Mouse (Mus musculus) thymus, adult 2 months (tissue): Measurements from ENCODE around the gene Itga1. TPM values are rescaled to one million over a fixed set of nuclear protein-coding genes. Genes with fewer than 3 reads are reported as not detected.

Source experiments
- DNase-seq: peaks from one replicate; pipeline ENCODE4 v3.0.0; 2021
- H3K27ac ChIP-seq: fragments of 200-500 bp; 2 replicates; pipeline ENCODE4 v1.5.1; 2012; ENCODE audit warnings: low read length, control low read depth; ENCODE audit not compliant: control insufficient read depth, insufficient read depth
- H3K27me3 ChIP-seq: fragments of 200-500 bp; 2 replicates; pipeline ENCODE4 v1.6.1; 2012; ENCODE audit warnings: mild to moderate bottlenecking, low read length, moderate library complexity, mixed read lengths; ENCODE audit not compliant: control insufficient read depth, insufficient read depth
- H3K36me3 ChIP-seq: fragments of 200-500 bp; 2 replicates; pipeline ENCODE4 v1.6.1; 2012; ENCODE audit warnings: mild to moderate bottlenecking, low read length, moderate library complexity; ENCODE audit not compliant: control insufficient read depth, insufficient read depth
- H3K4me1 ChIP-seq: fragments of 200-500 bp; replicated peaks from 2 replicates; pipeline ENCODE4 v1.6.1; 2012; ENCODE audit warnings: low read length; ENCODE audit not compliant: control insufficient read depth, insufficient read depth
- H3K4me3 ChIP-seq: fragments of 200-500 bp; 2 replicates; pipeline ENCODE4 v1.5.1; 2012; ENCODE audit warnings: mild to moderate bottlenecking, low read length, control low read depth, moderate library complexity; ENCODE audit not compliant: control insufficient read depth, insufficient read depth
- CTCF ChIP-seq: fragments of 200-500 bp; IDR thresholded peaks from 2 replicates; pipeline ENCODE4 v1.5.1; 2012; ENCODE audit warnings: mild to moderate bottlenecking, control low read depth, low read length, moderate library complexity, borderline replicate concordance; ENCODE audit not compliant: control insufficient read depth, poor library complexity, insufficient read depth; ENCODE audit errors: extremely low read depth
- POLR2A ChIP-seq: fragments of 200-500 bp; IDR thresholded peaks from 2 replicates; pipeline ENCODE4 v1.6.1; 2012; ENCODE audit warnings: mild to moderate bottlenecking, low read length, control low read depth, moderate library complexity; ENCODE audit not compliant: control insufficient read depth, poor library complexity, insufficient read depth; ENCODE audit errors: extremely low read depth
- WGBS: fragments of 180-500 bp; shearing (Covaris S2); methylation state at CpG from one replicate; pipeline ENCODE4 v1.1.7; 2018; 5-methylcytosine and 5-hydroxymethylcytosine counted together
- polyA plus RNA-seq: library from polyadenylated mRNA; depleted of rRNA; stranded (reverse); fragments of >200 nt; gene quantifications from 2 replicates; pipeline ENCODE4 v1.2.3, GENCODE M21; 2012

Gene Itga1
- polyA plus RNA-seq, 1 experiment: 2.0 TPM

DNA sequence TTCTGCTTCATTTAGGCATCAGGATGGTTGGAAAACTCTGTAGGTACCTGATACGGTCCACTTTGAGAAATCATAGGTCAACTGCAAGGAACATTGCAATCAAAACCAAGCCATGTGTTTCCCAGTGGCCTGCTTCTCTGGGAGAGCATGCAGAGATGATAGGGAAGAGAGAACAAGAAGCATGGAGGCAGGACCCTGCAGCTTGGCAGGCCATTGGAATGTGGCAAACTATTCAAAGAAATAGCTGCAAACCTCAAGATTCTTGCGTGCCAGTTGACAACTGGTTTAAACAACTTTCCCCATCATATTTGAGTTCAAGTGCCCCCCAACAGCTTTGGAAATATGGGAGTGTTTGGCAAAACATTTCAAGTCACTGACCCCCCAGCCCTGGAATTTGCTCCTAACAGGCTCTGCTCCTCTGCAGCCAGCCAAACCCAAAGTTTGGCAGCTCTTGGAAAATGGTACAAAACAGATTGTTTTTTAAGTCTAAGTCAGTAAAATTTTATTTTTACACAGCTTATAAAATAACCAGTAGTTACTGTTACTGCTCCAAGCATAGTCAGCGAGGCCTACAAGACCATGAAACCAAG lies 21.7 kb downstream of the Itga1 start:
- no peaks in the 10 kb centered on the region for H3K4me1 ChIP-seq
- WGBS: 96% methylated on average over 3 of the region's 3 CpGs
- no peak overlapping the region for H3K27ac ChIP-seq
- H3K27me3 ChIP-seq: no peaks in the 10 kb centered on the region
- H3K36me3 ChIP-seq: no peaks in the 10 kb centered on the region
- DNase-seq: no peak
- TF ChIP-seq POLR2A: no peak
- no peak for TF ChIP-seq CTCF
- H3K4me3 ChIP-seq: no peak overlapping the region

DNA sequence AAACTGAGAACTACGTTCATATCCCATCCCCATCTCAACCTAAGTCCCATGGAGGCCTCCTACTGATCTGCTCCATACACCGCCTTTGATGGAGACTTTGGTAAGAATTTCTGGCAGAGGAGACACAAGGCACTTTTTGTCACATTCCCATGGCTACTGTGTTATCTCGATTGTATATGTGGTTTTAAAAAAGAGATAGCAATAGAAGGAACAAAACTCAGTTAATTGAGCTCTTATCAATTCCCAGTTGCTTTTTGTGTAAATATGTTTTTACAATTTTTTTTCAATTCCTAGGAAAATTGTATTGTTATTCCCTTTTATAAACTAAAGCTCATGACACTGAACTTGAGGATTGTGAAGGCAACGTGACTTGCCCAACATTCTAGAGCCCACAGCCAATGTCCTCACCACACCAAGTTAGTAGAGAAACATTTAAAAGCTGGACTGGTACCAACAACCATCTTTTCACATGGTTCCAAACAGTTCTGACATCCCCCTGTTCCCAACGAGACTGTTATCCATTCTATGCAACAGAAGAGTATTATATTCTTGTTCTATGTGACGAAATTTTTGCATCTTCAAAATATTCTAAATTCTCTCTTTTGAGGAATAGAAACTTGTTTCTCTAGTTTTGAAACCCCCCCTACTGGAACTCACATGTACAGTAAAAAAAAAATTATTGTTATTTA lies 22.6 kb downstream of the Itga1 start:
- Histone ChIP-seq H3K27ac (no peak overlapping the region), H3K36me3 (no peaks in the 10 kb centered on the region), H3K4me3 (no peak overlapping the region), H3K4me1 (no peaks in the 10 kb centered on the region), H3K27me3 (no peaks in the 10 kb centered on the region)
- WGBS: 89% methylated on average over 6 of the region's 6 CpGs
- DNase-seq: no peak
- TF ChIP-seq POLR2A (no peak), CTCF (no peak)

DNA sequence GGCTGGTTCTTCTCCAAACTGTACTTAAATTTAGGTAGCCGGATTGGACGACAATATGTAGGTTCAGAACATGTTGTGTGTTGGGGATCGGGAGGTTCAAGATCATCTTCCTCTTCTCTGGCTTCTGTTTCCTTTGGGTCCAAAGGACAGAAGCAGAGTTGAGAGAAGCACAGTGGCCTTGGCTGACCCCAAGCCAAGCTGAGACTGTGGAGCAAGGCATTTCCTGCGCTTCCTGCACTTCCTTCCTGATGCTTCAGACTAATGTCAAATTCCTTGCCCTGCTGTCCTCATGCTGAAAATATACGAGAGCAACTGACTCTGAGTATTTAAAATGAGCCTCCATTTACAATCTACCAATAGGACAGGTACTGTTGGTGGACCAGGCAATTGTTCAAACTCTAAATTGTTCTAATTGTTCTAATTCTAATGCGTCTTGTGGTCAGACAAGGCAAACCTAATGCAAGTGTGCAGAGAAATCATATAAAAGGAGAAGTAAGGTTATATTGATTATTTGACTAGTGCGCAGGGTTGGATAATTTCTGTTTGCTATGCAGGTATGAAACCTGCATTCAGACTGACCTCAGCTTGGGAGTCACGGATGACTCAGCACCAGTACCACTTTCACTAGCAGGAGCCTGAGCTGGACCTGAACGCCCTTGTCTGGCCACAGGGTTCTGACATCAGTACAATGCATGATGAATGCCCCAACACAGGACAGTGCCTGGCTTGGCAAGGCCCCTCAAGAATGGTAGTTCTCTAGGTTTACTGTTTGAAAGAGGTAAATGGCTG lies 24.2 kb downstream of the Itga1 start:
- no peak overlapping the region for H3K27ac ChIP-seq
- no peaks in the 10 kb centered on the region for H3K4me1 ChIP-seq
- H3K27me3 ChIP-seq: no peaks in the 10 kb centered on the region
- WGBS: 67% methylated on average over 9 of the region's 9 CpGs
- no peak overlapping the region for H3K4me3 ChIP-seq
- TF ChIP-seq POLR2A (no peak), CTCF (no peak)
- H3K36me3 ChIP-seq: no peaks in the 10 kb centered on the region
- DNase-seq: no peak

DNA sequence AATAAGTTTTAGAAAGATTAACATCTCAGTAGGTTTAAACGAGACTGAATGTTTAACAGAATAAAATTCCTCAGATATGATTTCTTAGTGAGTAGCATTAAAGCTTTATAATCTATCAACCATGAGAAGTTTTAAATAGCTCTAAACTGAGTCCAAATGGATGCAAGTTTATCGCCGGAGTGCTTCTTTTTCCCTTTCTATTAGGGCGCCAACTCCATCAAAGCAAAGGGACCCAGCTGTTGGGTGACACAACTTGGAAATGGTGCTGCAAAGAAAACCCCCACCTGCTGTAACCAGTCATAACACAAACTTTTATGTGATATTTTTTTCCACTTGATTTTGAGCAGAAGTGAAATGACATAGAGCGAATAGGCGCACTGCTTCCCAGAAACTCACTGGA lies 29.4 kb downstream of the Itga1 start:
- no peak for DNase-seq
- no peak overlapping the region for H3K27ac ChIP-seq
- TF ChIP-seq POLR2A: no peak
- TF ChIP-seq CTCF: no peak

DNA sequence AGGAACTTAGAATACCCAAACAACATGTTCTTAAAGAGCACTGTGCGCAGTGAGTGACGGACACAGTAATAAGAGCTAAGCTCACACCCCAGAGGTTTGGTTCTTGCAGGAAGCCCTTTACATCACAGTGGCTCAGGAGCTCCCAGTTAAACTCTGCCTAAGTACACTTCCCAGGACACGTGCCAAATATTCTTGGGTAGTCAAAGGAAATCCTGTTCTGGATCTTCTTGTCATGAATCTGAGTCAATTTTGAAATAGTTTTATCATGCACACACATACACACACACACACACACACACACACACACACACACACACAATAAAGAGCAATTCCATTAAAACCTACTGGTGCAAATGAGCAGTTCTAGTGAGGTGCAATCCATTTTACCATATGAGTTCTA lies 30.3 kb downstream of the Itga1 start:
- WGBS: 96% methylated on average over 3 of the region's 3 CpGs
- Histone ChIP-seq H3K4me1 (no peaks in the 10 kb centered on the region), H3K27me3 (no peaks in the 10 kb centered on the region), H3K36me3 (no peaks in the 10 kb centered on the region), H3K27ac (no peak overlapping the region), H3K4me3 (no peak overlapping the region)
- no peak for DNase-seq
- TF ChIP-seq POLR2A (no peak), CTCF (no peak)

More for the DNA sequence above, 29.4 kb downstream of the Itga1 start:
- Histone ChIP-seq H3K4me1 (no peaks in the 10 kb centered on the region), H3K4me3 (no peak overlapping the region), H3K27me3 (no peaks in the 10 kb centered on the region), H3K36me3 (no peaks in the 10 kb centered on the region)
- 94% methylated on average over 6 of the region's 6 CpGs for WGBS

- WGBS: 84% methylated on average over 1 of the region's 1 CpGs
- Histone ChIP-seq H3K4me1 (no peaks in the 10 kb centered on the region), H3K36me3 (no peaks in the 10 kb centered on the region), H3K27ac (no peak overlapping the region), H3K27me3 (no peaks in the 10 kb centered on the region), H3K4me3 (no peak overlapping the region)
- no peak for DNase-seq
- TF ChIP-seq CTCF (no peak), POLR2A (no peak)
These were observed 33.8 kb downstream of the Itga1 start for GRCm38 (mm10) chr13:115067968-115068330.
